Mouse (Mus musculus) erythroblast, adult 5-6 weeks (primary cell): ENCODE measurements around the gene C130050O18Rik. TPM values are rescaled to one million over a fixed set of nuclear protein-coding genes. Genes with fewer than 3 reads are reported as not detected.

Experiments
- ATAC-seq: replicated peaks from 2 replicates; pipeline ENCODE4 v1.8.0; 2016; ENCODE audit warnings: moderate number of reproducible peaks, mild to moderate bottlenecking, moderate TSS enrichment, inconsistent platforms; ENCODE audit not compliant: poor library complexity, low FRiP score, severe bottlenecking
- total RNA-seq, 2 experiments: library from RNA; stranded (forward) in 1 of 2; stranded (reverse) in 1 of 2; fragments of 150-400 nt in 1 of 2; fragments of 200-764, 138-1000 nt in 1 of 2; gene quantifications; 2 replicates each; pipeline versions ENCODE4 v1.2.3 to v1.2.4; 2015 to 2017; ENCODE audit warnings: low replicate concordance in 2 of 2

Gene C130050O18Rik
- total RNA-seq, 2 experiments from 2014 or later = 1.9 to 4.3 TPM

- no peak for ATAC-seq
Observed at GRCm38 (mm10) chr5:139445258-139445657, 40.2 kb downstream of the C130050O18Rik start.

GRCm38 (mm10) chr5:139448025-139448424 is 42.9 kb downstream of the C130050O18Rik start:
- no peak for ATAC-seq

GRCm38 (mm10) chr5:139449161-139449791 is 44.2 kb downstream of the C130050O18Rik start:
- ATAC-seq = no peak

DNA sequence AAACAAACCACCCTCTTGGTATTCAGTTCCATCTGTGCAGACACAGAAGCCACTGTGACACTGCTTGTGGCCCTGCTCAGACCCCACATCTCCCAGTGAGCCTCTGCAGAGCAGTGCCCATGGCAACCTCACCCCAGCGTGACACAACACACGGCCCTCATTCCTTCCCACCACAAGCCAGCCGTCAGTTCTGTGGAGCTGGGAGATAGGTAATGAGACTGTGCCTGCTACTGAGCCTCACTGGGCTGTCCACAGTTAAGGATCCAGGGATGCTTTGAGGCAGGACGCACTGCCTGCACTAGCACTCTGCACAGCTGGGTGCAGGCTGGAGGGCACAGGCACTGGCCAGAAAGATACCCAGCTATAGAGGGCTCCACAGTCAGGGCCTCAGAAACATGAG is 44.8 kb downstream of the C130050O18Rik start:
- ATAC-seq = no peak

- ATAC-seq = no peak
Observed at GRCm38 (mm10) chr5:139453031-139453430, 48.0 kb downstream of the C130050O18Rik start.

DNA sequence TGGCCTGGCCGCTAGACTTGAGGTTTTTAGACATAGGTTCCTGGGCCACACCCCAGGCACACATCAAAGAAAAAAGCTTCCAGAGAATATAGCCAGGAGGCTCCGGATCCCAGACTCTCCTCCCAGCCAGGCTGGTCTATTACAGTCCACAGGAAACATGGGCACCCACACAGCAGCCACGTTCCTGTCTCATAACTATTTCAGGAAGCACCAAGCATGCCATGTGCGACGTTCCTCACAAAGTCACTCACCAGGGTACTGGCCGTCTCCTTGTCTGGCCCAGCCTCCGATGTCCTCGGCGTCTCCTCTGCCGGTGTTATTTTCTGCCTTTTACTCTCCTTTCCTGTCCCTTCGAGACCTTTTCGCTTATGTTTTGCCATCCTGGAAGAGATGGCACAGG is 50.1 kb downstream of the C130050O18Rik start:
- ATAC-seq = no peak

DNA sequence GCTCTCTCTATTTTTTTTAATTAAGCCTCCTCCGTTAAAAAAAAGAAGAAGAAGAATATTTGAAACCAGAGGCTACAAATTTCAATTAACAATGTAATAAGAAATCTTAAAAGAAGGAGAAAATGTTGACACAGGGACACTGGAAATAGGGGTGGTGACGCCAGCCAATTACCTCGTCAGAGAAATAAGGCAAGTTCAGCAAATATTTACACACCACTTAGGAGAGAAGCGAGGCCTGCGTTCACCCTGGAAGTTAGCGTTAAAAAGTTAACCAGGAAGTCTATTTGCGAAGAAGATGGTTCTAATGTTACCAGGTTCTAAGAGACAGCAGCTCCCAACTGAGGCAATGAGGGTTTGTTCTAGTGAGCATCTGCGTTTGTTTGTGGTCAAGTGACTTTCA is 52.2 kb downstream of the C130050O18Rik start:
- no peak for ATAC-seq

DNA sequence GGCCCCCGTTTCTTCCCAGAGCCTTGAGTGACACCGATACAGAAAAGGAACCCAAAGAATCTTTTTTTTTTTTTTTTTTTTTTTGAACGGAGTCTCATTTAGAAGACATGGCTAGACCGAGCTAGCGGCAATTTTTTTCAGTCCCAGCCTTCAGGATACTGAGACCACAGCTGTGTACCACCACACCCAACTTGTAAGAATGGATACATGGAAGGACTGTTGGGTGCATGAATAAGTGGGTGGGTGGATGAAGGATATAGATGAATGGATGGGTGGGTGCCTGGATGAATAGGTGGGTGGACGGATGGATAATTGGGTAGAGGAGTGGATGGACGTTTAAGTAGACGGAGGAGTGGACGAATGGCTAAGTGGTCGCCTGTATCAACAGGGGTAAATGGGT is 54.9 kb downstream of the C130050O18Rik start:
- ATAC-seq = no peak

DNA sequence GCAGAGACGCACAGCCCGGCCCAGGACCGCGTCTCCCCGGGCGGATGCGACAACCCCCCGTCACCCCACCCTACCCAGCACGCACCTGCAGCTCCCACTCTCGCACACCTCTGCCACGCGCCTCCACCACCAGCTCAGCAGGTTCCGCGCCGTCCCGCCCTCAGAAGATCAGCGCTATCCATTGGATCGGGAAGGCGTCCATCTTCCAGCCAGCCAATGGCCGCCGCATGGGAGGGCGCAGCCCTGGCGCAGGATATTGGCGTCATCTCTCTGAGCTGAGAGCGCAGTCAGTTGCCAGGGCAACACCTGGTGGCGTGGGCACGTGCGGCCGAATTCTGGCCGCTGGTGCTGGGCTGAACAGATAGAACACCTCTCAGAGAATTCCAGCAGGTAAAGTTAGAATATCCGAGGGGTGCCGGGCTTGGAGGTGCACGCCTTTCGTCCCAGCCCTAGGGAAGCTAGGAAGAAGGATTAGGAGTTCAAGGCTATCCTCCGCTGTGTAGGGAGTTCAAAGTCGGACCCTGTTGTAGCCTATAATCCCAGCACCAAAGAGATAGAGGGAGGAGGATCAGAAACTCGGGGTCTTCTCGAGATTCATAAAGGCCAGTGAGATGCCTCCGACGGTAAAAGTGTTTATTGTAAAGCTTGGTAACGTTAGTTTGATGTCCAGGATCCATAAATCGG is 55.4 kb downstream of the C130050O18Rik start, which contains the start of gene 3110082I17Rik:
Gene 3110082I17Rik (minus strand): TSS at position 144 of the 684 bp plus-strand sequence.
- ATAC-seq = peak; percentile 96

DNA sequence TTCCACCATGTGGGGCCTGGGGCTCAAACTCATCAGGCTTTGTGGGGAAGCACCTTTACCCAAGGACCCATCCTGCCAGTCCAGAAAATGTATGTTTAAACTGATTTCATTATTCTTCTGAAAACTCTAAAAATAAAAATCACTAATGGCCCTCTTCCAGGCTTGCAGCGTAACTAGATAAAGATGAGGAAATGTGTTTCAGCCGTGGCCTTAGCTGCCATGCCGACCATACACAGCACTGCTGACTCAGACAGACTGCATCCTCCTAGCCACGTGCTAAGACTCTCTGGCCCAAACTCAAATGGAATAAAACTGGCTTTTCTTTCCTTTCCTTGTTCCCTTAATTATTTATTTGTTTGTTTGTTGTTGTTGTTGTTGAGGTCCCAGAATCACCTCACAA is 59.8 kb downstream of the C130050O18Rik start:
- no peak for ATAC-seq

Other genes with a start within 250 kb of the C130050O18Rik start
- 13.0 and 18.6 TPM in 2 replicates for gene Sun1, start 204.6 kb upstream of the C130050O18Rik start, total RNA-seq (2015; ENCODE audit: low replicate concordance)
- 22.7 and 41.7 TPM in 2 replicates for gene Sun1, start 204.6 kb upstream of the C130050O18Rik start, total RNA-seq (2017; ENCODE audit: low replicate concordance)
- 14.4 and 15.5 TPM in 2 replicates for gene Get4, start 153.0 kb upstream of the C130050O18Rik start, total RNA-seq (2015; ENCODE audit: low replicate concordance)
- gene Get4, start 153.0 kb upstream of the C130050O18Rik start, total RNA-seq (2017; ENCODE audit: low replicate concordance) = 5.4 and 12.4 TPM in 2 replicates
- 8.3 and 11.9 TPM in 2 replicates for gene Adap1, start 79.7 kb upstream of the C130050O18Rik start, total RNA-seq (2015; ENCODE audit: low replicate concordance)
- 5.4 and 9.1 TPM in 2 replicates for gene Adap1, start 79.7 kb upstream of the C130050O18Rik start, total RNA-seq (2017; ENCODE audit: low replicate concordance)
- 4.2 and 6.5 TPM in 2 replicates for gene Cox19, start 53.9 kb upstream of the C130050O18Rik start, total RNA-seq (2015; ENCODE audit: low replicate concordance)
- 7.7 and 8.8 TPM in 2 replicates for gene Cox19, start 53.9 kb upstream of the C130050O18Rik start, total RNA-seq (2017; ENCODE audit: low replicate concordance)
- not detected in 2 replicates for gene Cyp2w1, start 52.7 kb upstream of the C130050O18Rik start, total RNA-seq (2015; ENCODE audit: low replicate concordance)
- not detected in 2 replicates for gene Cyp2w1, start 52.7 kb upstream of the C130050O18Rik start, total RNA-seq (2017; ENCODE audit: low replicate concordance)
- 27.3 and 37.2 TPM in 2 replicates for gene Gpr146, start 27.6 kb upstream of the C130050O18Rik start, total RNA-seq (2015; ENCODE audit: low replicate concordance)
- 49.4 and 58.3 TPM in 2 replicates for gene Gpr146, start 27.6 kb upstream of the C130050O18Rik start, total RNA-seq (2017; ENCODE audit: low replicate concordance)
- gene Gper1, start 17.9 kb downstream of the C130050O18Rik start, total RNA-seq (2015; ENCODE audit: low replicate concordance) = not detected in 2 replicates
- gene Gper1, start 17.9 kb downstream of the C130050O18Rik start, total RNA-seq (2017; ENCODE audit: low replicate concordance) = not detected in 2 replicates
- 1.3 and 8.6 TPM in 2 replicates for gene 3110082I17Rik, start 55.2 kb downstream of the C130050O18Rik start, total RNA-seq (2015; ENCODE audit: low replicate concordance)
- 2.8 and 4.0 TPM in 2 replicates for gene 3110082I17Rik, start 55.2 kb downstream of the C130050O18Rik start, total RNA-seq (2017; ENCODE audit: low replicate concordance)
- gene Zfand2a, start 79.3 kb downstream of the C130050O18Rik start, total RNA-seq (2015; ENCODE audit: low replicate concordance) = 2.3 and 2.9 TPM in 2 replicates
- gene Zfand2a, start 79.3 kb downstream of the C130050O18Rik start, total RNA-seq (2017; ENCODE audit: low replicate concordance) = 3.4 and 5.4 TPM in 2 replicates
- not detected in 2 replicates for gene Uncx, start 138.2 kb downstream of the C130050O18Rik start, total RNA-seq (2015; ENCODE audit: low replicate concordance)
- gene Uncx, start 138.2 kb downstream of the C130050O18Rik start, total RNA-seq (2017; ENCODE audit: low replicate concordance) = not detected in 2 replicates